Mouse (Mus musculus): ENCODE results near the gene E2f7. TPM values are rescaled to one million over a fixed set of nuclear protein-coding genes. Genes with fewer than 3 reads are reported as not detected.
"Not testable (repeated sequence)": the region's sequence is repeated elsewhere in the genome, so short reads cannot be mapped to it uniquely, and the experiment has no call there.

Gene E2f7
- polyA plus RNA-seq, 1 experiment from 2014 or later = 24.6 TPM

DNA sequence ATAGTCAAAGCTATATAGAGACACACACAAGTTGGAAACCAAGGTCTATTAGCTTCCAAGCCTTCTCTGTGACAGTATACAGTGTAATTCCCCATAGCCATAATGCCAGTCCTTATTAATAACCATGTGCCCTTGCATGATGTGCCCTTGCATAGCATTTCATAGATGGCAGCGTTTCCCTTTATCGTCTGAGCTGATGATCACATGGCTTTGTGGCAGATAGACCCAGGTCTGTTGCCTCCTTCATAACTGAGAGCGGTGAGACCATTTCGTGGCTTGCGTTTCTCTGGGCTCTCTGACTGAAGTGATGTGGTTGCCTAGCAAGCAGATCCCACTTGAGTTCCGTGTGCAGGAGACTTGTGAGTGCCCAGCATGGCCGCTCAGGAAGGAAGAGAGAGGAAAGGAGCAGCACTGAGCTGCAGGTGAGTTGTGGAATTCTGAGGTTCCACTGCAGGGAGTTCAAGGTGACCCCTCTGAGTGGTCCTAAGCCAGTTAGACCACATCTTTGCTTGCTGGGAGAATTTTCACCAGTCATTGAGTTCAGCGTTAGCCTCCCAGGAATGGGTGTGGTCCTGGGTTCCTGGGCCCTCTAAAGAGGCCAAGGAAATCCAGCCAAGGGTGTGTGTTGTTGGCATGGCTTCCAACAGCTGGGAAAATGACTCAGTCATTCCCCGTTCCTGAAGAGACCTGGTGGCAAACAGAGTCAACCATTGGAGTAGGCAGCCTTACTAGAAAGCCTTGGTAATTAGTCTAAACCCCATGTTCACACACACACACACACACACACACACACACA, 4.5 kb downstream of the E2f7 start:
- Histone ChIP-seq H3K9ac (no peak overlapping the region), H3K4me1 (peaks cover 18% of the 10 kb centered on the region), H3K36me3 (peaks cover 68% of the 10 kb centered on the region), H3K27me3 (no peaks in the 10 kb centered on the region), H3K4me2 (replicated peaks) (no peak overlapping the region), H3K27ac (no peak overlapping the region), H3K4me3 (no peak overlapping the region), H3K9me3 (no peaks in the 10 kb centered on the region)
- 94% methylated on average over 9 of the region's 9 CpGs for WGBS
- ATAC-seq (ENCODE audit: low FRiP score, low read depth) = no peak

DNA sequence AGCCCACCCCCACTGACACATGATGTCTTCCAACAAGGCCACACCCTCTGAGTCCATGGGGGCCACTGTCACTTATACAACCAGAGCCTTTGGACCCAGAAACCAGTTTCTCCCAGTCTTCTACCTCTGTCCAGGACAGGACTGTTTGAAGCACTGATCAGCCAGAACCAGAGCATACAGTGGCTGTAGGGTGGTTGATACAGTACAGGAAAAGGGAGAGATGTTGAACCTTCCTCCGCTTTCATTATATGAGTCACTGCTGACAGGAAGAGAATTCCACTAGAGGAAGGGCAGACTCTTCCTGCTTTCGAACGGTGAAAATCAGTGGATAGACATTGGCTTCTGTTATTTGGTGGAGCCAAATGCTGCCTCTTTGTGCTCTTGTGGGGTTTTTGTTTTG, 7.6 kb downstream of the E2f7 start:
- H3K9ac ChIP-seq = no peak overlapping the region
- no peak overlapping the region for H3K27ac ChIP-seq
- no peaks in the 10 kb centered on the region for H3K9me3 ChIP-seq
- no peak overlapping the region for H3K4me3 ChIP-seq
- no peaks in the 10 kb centered on the region for H3K27me3 ChIP-seq
- no peaks in the 10 kb centered on the region for H3K4me1 ChIP-seq
- no peak overlapping the region for H3K4me2 ChIP-seq (replicated peaks)
- WGBS = 91% methylated on average over 3 of the region's 3 CpGs
- no peak for ATAC-seq (ENCODE audit: low FRiP score, low read depth)
- H3K36me3 ChIP-seq = peaks cover 95% of the 10 kb centered on the region

DNA sequence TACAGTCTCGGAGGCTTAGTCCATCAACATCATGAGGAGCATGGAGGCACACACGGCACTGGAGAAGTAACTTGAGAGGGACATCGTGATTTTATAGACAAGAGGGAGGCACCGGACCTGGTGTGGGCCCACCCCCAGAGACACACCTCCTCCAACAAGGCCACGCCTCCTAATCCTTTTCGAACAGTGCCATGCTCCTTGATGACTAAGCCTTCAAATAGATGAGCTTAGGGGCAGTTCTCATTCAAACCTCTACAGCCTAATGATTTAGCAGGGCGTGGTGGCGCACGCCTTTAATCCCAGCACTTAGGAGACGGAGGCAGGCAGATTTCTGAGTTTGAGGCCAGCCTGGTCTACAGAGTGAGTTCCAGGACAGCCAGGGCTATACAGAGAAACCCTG, 10.3 kb downstream of the E2f7 start:
- Histone ChIP-seq H3K27me3 (no peaks in the 10 kb centered on the region), H3K9ac (no peak overlapping the region), H3K9me3 (no peaks in the 10 kb centered on the region), H3K4me3 (no peak overlapping the region), H3K4me1 (no peaks in the 10 kb centered on the region), H3K27ac (no peak overlapping the region), H3K36me3 (peaks cover 84% of the 10 kb centered on the region), H3K4me2 (replicated peaks) (no peak overlapping the region)
- WGBS = 95% methylated on average over 10 of the region's 10 CpGs
- ATAC-seq (ENCODE audit: low FRiP score, low read depth) = no peak

DNA sequence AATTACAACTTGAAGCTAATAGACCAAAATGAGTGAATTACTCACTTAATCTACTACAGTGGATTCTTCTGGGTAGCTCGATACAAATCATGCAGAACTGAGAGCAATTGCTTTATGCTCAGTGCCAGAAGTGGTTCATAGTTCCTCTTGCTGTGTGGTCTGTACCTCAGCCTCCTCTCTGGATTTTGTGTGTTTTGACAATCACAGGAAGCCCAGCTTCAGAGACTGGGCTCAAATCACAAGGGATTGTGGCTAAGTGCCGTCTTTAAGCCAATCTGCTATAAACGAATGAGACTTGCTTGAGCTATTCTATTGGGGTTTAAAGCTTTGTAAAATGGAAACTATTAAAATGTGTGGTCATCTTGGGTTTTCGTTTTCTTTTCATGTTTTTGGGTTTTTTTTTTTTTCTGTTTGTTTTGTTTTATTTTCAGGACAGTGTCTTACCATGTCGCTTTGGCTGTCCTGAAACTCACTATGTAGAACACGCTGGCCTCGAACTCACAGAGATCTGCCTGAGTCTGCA, 11.1 kb downstream of the E2f7 start:
- H3K4me3 ChIP-seq = no peak overlapping the region
- H3K36me3 ChIP-seq = peaks cover 81% of the 10 kb centered on the region
- 87% methylated on average over 7 of the region's 7 CpGs for WGBS
- no peaks in the 10 kb centered on the region for H3K9me3 ChIP-seq
- H3K9ac ChIP-seq = no peak overlapping the region
- ATAC-seq (ENCODE audit: low FRiP score, low read depth) = no peak
- no peak overlapping the region for H3K4me2 ChIP-seq (replicated peaks)
- H3K27me3 ChIP-seq = no peaks in the 10 kb centered on the region
- no peaks in the 10 kb centered on the region for H3K4me1 ChIP-seq
- no peak overlapping the region for H3K27ac ChIP-seq

DNA sequence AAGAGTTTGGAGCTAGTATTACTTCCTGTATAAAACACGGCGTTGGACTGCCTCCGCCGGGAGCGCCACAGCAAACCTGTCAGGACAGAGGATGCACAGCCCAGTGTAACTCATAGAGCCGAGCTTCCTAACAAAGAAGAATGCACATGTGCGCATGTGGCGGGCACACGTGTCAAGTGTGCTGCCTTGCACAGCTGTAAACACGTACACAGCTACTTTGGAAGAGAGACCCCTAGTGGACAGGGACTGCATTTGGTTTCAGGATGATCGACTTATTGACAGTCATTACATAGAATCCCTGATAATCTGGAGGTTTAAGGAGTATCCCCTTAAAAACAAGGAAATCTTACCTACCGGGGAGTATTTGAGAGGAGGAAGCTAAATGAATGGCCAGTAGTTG, 15.3 kb downstream of the E2f7 start:
- not testable (repeated sequence) for H3K9ac ChIP-seq; H3K4me2 ChIP-seq (replicated peaks); H3K27me3 ChIP-seq; H3K4me3 ChIP-seq; H3K4me1 ChIP-seq; H3K9me3 ChIP-seq; H3K27ac ChIP-seq
- WGBS = 64% methylated on average over 9 of the region's 12 CpGs
- peaks cover 81% of the 10 kb centered on the region for H3K36me3 ChIP-seq
- peak; percentile 80 for ATAC-seq (ENCODE audit: low FRiP score, low read depth)

DNA sequence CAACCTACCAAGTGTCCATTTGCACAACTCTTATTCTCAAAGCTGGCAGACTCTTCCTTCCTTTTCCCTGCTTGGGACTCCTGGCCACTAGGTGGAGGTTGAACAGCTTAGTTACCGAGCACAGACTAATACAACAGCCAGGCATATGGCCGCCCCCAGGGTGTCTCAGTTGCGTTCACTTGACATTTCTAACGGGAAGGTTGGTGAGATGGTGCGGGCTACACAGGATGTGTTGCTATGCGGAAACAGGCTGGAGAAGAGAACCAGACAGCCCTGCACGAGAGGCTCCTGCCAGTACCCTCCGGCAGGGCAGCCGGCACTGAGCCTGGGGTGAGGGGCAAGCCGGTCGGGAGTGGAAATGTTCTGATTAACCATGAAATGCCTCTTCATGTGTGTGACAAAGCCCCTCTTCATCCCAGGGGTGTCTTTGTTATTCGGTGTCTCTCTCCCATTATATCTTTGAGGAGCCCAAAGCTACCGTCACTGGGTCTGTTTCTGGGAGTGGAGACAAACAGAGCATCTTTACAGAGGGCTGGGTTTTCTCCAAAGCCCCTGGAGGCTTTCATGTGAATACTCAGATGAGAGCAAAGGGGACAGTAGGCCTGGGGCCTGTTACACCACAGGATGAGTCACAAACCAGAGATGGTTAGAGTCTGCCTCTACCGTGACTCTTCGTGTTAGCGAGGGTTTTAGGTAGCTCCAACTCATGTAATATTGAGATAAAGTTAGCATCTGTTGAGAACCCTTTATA, 17.1 kb downstream of the E2f7 start:
- ATAC-seq (ENCODE audit: low FRiP score, low read depth) = no peak
- no peaks in the 10 kb centered on the region for H3K27me3 ChIP-seq
- no peaks in the 10 kb centered on the region for H3K4me1 ChIP-seq
- no peak overlapping the region for H3K4me2 ChIP-seq (replicated peaks)
- no peak overlapping the region for H3K9ac ChIP-seq
- H3K9me3 ChIP-seq = no peaks in the 10 kb centered on the region
- H3K36me3 ChIP-seq = peaks cover 83% of the 10 kb centered on the region
- H3K4me3 ChIP-seq = no peak overlapping the region
- WGBS = 83% methylated on average over 16 of the region's 16 CpGs
- no peak overlapping the region for H3K27ac ChIP-seq

DNA sequence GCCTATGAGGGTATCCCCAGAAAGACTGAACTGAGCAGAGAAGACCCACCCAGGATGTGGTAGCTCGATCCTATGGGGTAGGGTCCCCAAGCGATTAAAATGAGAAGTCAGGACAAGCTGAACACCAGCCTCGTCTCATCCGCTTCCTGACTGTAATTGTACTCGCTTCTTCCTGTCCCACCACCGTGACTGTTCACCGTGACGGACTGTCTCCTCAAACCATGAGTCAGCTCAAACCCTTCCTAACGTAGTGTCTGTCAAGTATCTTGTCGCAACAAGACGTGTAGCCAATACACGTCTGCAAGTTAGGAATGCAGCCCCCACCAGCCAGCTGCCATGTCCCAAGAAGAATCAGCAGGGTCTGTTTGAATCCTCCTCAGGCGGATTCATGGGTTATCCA, 18.2 kb downstream of the E2f7 start:
- 90% methylated on average over 13 of the region's 13 CpGs for WGBS
- H3K4me3 ChIP-seq = no peak overlapping the region
- H3K9me3 ChIP-seq = no peaks in the 10 kb centered on the region
- peaks cover 89% of the 10 kb centered on the region for H3K36me3 ChIP-seq
- no peaks in the 10 kb centered on the region for H3K27me3 ChIP-seq
- no peak for ATAC-seq (ENCODE audit: low FRiP score, low read depth)
- H3K4me1 ChIP-seq = no peaks in the 10 kb centered on the region
- H3K9ac ChIP-seq = no peak overlapping the region
- no peak overlapping the region for H3K27ac ChIP-seq
- no peak overlapping the region for H3K4me2 ChIP-seq (replicated peaks)

DNA sequence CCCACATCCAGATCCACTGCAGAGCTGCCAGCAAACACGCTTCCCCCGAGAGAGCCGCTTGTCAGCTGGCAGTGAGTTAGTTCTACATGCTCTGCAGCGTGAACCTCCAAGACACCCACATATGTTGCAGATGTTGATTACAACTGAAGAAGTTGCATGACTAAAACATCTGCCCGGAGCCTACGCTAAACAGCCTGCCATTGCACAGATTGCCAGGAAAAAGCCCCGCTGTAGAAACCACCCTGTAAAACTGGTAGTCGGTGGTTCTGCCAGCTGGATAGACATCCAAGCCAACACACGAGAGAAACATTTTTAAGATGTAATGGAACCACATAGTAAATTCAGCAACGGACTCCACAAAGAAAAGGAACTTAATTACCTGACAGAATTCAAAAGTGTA, 24.3 kb downstream of the E2f7 start:
- 85% methylated on average over 10 of the region's 10 CpGs for WGBS
- no peaks in the 10 kb centered on the region for H3K27me3 ChIP-seq
- no peak overlapping the region for H3K9ac ChIP-seq
- no peak for ATAC-seq (ENCODE audit: low FRiP score, low read depth)
- no peak overlapping the region for H3K27ac ChIP-seq
- peaks cover 91% of the 10 kb centered on the region for H3K36me3 ChIP-seq
- no peak overlapping the region for H3K4me3 ChIP-seq
- no peaks in the 10 kb centered on the region for H3K4me1 ChIP-seq
- H3K9me3 ChIP-seq = no peaks in the 10 kb centered on the region
- no peak overlapping the region for H3K4me2 ChIP-seq (replicated peaks)

DNA sequence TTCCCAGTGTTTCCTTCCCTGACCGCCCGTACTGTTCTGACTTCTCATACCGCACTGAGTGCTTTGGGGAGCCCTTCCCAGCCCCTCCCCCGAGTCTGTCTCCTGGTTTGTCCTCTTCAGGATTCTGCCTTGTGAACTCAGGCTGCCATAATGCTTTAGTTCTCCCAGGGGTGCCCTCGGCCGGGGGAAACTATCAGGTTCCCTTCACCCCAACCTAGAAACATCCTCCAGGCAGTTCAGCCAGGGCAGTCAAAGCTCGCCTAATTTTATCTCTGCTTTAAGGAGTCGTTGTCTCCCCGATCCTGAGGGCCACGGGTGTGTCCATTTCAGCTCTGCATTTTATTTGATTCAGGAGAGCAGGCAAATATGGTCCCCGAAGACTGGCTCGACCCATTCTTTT, 28.0 kb downstream of the E2f7 start:
- Histone ChIP-seq H3K27ac (no peak overlapping the region), H3K9me3 (no peaks in the 10 kb centered on the region), H3K27me3 (no peaks in the 10 kb centered on the region), H3K36me3 (peaks cover 87% of the 10 kb centered on the region), H3K9ac (no peak overlapping the region), H3K4me2 (replicated peaks) (no peak overlapping the region), H3K4me3 (no peak overlapping the region), H3K4me1 (no peaks in the 10 kb centered on the region)
- no peak for ATAC-seq (ENCODE audit: low FRiP score, low read depth)
- 95% methylated on average over 12 of the region's 12 CpGs for WGBS

DNA sequence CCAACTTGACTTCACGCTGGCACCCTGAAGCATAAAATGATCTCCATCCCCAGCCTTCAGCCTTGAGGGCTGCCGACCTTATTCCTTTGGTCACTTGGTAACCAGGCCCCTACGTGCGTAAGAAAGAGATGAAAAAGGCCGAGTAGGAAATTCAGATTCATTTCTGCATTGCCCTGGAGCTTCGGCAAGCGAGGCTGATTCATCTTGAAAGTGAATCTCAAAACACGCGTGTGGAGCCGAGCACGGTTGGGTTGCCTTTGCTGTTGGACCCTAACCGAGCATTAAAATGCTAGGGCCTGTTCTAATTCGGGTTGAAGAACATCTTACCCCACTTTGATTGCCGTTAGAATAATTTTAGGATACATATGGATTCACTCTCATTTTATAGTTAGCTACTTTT, 28.6 kb downstream of the E2f7 start:
- no peak for ATAC-seq (ENCODE audit: low FRiP score, low read depth)
- peaks cover 87% of the 10 kb centered on the region for H3K36me3 ChIP-seq
- H3K27me3 ChIP-seq = no peaks in the 10 kb centered on the region
- no peak overlapping the region for H3K9ac ChIP-seq
- WGBS = 93% methylated on average over 14 of the region's 14 CpGs
- no peaks in the 10 kb centered on the region for H3K4me1 ChIP-seq
- no peak overlapping the region for H3K4me2 ChIP-seq (replicated peaks)
- H3K9me3 ChIP-seq = no peaks in the 10 kb centered on the region
- no peak overlapping the region for H3K4me3 ChIP-seq
- no peak overlapping the region for H3K27ac ChIP-seq

DNA sequence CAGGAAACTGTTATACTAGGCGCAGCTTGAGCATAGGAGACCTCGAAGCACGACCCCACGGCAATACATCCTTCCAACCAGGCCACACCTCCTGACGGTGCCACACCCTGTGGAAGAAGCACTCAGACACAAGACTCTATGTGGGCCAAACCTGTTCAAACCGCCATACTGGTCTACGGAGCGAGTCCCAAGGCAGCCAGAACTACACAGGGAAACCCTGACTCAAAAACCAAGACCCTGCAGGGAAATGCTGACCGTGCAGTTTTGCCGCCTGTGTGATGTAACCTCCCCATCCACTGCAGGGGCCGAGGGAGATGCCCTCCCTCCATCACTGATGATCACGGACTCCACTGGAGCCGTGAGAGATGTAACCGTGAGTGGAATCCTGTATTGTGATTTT, 36.5 kb downstream of the E2f7 start:
- H3K9ac ChIP-seq = no peak overlapping the region
- peaks cover 80% of the 10 kb centered on the region for H3K36me3 ChIP-seq
- H3K4me1 ChIP-seq = no peaks in the 10 kb centered on the region
- no peaks in the 10 kb centered on the region for H3K9me3 ChIP-seq
- H3K4me2 ChIP-seq (replicated peaks) = no peak overlapping the region
- 93% methylated on average over 14 of the region's 14 CpGs for WGBS
- no peak overlapping the region for H3K4me3 ChIP-seq
- no peak overlapping the region for H3K27ac ChIP-seq
- no peak for ATAC-seq (ENCODE audit: low FRiP score, low read depth)
- H3K27me3 ChIP-seq = no peaks in the 10 kb centered on the region

DNA sequence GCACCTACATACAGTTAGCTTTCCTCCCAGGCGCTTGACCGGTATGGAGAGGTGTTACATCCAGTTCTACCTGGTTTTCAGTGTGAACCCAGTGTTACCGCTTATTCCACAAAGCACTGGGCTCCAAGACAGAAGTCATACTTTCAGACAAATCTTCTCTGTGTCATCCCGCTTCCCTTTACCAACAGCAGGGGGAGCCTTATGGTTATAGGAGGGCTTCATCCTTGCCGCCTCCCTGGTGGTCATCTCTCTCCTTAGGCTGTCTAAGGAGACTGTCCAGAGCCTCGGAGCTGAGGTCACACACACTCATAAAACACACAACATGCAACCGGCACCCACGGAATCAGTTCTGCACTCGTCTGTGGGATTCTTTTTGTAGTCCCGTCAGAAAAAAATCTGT, 37.4 kb downstream of the E2f7 start:
- Histone ChIP-seq H3K4me3 (no peak overlapping the region), H3K9ac (no peak overlapping the region), H3K27ac (no peak overlapping the region), H3K9me3 (no peaks in the 10 kb centered on the region), H3K4me2 (replicated peaks) (no peak overlapping the region), H3K36me3 (peaks cover 74% of the 10 kb centered on the region), H3K27me3 (no peaks in the 10 kb centered on the region), H3K4me1 (peaks cover 4% of the 10 kb centered on the region; the same call in 1 of the 2 replicates)
- 78% methylated on average over 10 of the region's 10 CpGs for WGBS
- no peak for ATAC-seq (ENCODE audit: low FRiP score, low read depth)
